ENCODE assay signal across 8 mouse cellular contexts in the genomic region with DNA sequence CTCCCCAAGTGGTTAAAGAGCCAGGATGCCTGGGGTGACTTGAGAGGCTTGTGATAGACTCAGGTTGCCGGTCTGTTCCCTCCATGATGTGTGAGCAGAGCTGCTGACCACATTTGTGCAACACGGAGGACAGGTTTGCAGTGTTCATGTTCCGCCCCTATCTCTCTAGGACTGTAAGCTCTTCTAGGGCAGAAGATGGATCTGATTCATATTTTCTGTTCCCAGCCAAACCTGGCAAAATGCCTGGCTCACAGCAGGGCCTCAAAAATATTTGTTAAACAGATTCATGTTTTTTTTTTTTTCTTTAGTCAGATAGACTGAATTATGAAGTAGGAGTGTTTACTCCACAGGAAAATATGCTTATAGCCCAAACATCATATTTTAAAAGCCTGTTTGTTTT. TPM values are rescaled to one million over a fixed set of nuclear protein-coding genes. Genes with fewer than 3 reads are reported as not detected.
DNase-seq lines count a peak whose midpoint lies in the region.

No protein-coding gene starts in this region.

- peak; percentile 29 to 45 for DNase-seq in cerebellum, adult 18-20 months
- no peak for DNase-seq in cerebellum, adult 9-10 months
- peak; percentile 12 for DNase-seq in kidney, postnatal 14 days
- no peak for DNase-seq in kidney, postnatal 36 days
- DNase-seq in adipocyte (ENCODE audit: low spot score): peak; percentile 91
- peak; percentile 42 to 75 for DNase-seq in layer of hippocampus, postnatal 14 days (ENCODE audit: low spot score in 2 of 2)
- DNase-seq in liver: no peak
- no peak for DNase-seq in urinary bladder, postnatal 25 days (ENCODE audit: low spot score)

RNA-seq across cellular contexts. Expression of a gene that starts 20.0 kb away (rescaled TPM):
- total RNA-seq in layer of hippocampus, postnatal 14 days (2021): 1 to 10 TPM; 4.9 to 5.6 TPM

Comparison
In these comparisons a context has a peak if more than half of its experiments do, and no peak if none do; other contexts are left out.
1. DNase-seq: peak in cerebellum, adult 18-20 months (2 of 2), kidney, postnatal 14 days (single experiment), adipocyte (single experiment) and layer of hippocampus, postnatal 14 days (2 of 2); none in cerebellum, adult 9-10 months (single experiment), kidney, postnatal 36 days (0 of 2), liver (single experiment) and urinary bladder, postnatal 25 days (single experiment).